Mouse (Mus musculus): ENCODE results near the gene Myo19. TPM values are rescaled to one million over a fixed set of nuclear protein-coding genes. Genes with fewer than 3 reads are reported as not detected.

Myo19 gene
- polyA plus RNA-seq, 1 experiment from 2014 or later: 5.7 TPM

DNA sequence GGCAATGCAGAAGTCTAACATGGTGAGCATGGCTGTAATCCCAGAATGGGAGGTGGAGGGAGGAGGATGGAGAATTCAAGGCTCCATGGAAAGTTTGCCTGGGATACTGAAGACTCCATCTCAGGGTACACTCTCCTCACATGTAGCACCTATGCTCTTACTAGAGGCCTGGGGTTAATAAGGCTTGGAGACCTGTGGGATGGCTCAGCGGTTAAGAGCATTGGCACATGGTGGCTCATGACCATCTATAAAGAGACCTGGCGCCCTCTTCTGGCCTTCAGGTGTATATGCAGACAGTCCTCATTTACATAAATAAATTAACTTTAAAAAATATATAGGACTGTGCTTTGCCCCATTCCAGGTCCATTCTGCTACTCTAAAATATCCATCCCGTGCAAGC lies 39.3 kb downstream of the Myo19 start:
- ATAC-seq (no peak), DNase-seq (ENCODE audit: low spot score) (peak; percentile 35)
- Histone ChIP-seq H3K4me3 (ENCODE audit: low read depth, low read length) (no peak overlapping the region), H3K9ac (ENCODE audit: low read length) (no peak overlapping the region), H3K4me2 (ENCODE audit: low read length) (no peak overlapping the region), H3K27me3 (replicated peaks; ENCODE audit: control insufficient read depth, insufficient read depth, low read length) (no peaks in the 10 kb centered on the region), H3K27ac (ENCODE audit: low read depth, low read length) (no peak overlapping the region), H3K9me3 (replicated peaks; ENCODE audit: control insufficient read depth, low read length) (no peaks in the 10 kb centered on the region), H3K36me3 (ENCODE audit: control insufficient read depth, insufficient read depth, low read length) (no peaks in the 10 kb centered on the region), H3K4me1 (ENCODE audit: control insufficient read depth, insufficient read depth, low read length) (peaks cover 5% of the 10 kb centered on the region; the same call in 1 of the 2 replicates)
- 36% methylated on average over 3 of the region's 3 CpGs for WGBS

DNA sequence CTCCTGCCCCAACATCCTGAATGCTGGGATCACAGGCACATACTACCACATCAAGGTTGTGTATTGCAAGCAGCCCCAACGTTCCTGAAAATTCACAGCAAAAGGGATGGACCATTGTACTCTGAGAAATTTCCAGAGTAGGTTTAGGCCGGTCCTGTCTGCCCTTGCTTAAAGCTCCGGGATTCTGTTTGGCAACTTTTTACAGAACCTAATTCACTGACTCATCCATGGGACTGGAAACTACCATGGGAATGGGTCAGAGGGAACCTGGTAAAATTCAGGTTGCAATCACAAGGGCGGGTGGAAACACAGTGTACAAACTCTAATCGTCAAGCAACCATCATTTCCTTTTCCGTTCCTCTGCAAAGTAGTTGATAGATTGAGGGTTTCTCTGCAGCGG lies 40.0 kb downstream of the Myo19 start:
- Histone ChIP-seq H3K27ac (ENCODE audit: low read depth, low read length) (no peak overlapping the region), H3K4me1 (ENCODE audit: control insufficient read depth, insufficient read depth, low read length) (peaks cover 4% of the 10 kb centered on the region; the same call in 1 of the 2 replicates), H3K9ac (ENCODE audit: low read length) (no peak overlapping the region), H3K9me3 (replicated peaks; ENCODE audit: control insufficient read depth, low read length) (no peaks in the 10 kb centered on the region), H3K27me3 (replicated peaks; ENCODE audit: control insufficient read depth, insufficient read depth, low read length) (no peaks in the 10 kb centered on the region), H3K4me2 (ENCODE audit: low read length) (no peak overlapping the region), H3K4me3 (ENCODE audit: low read depth, low read length) (no peak overlapping the region), H3K36me3 (ENCODE audit: control insufficient read depth, insufficient read depth, low read length) (no peaks in the 10 kb centered on the region)
- 79% methylated on average over 7 of the region's 7 CpGs for WGBS
- no peak for DNase-seq (ENCODE audit: low spot score)
- ATAC-seq: no peak

DNA sequence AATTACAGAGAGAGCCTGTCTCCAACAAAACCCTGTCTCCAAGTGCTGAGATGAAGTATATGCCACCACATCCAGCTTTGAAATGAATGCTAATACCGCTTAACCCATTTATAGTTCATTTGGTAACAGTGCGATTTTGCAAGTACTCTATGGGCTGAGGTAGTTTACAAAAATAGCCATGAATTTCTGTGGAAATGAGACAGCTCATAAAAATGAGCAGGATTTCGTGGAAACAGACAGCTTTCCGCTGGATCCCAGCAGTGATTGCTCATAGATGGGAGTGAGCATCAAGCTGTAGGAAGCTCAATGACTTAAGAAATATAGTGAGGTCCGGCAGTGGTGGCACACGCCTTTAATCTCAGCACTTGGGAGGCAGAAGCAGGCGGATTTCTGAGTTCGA lies 41.0 kb downstream of the Myo19 start:
- ATAC-seq: no peak
- Histone ChIP-seq H3K4me1 (ENCODE audit: control insufficient read depth, insufficient read depth, low read length) (no peaks in the 10 kb centered on the region), H3K27ac (ENCODE audit: low read depth, low read length) (no peak overlapping the region), H3K27me3 (replicated peaks; ENCODE audit: control insufficient read depth, insufficient read depth, low read length) (no peaks in the 10 kb centered on the region), H3K9ac (ENCODE audit: low read length) (no peak overlapping the region), H3K4me2 (ENCODE audit: low read length) (no peak overlapping the region), H3K9me3 (replicated peaks; ENCODE audit: control insufficient read depth, low read length) (no peaks in the 10 kb centered on the region), H3K4me3 (ENCODE audit: low read depth, low read length) (no peak overlapping the region), H3K36me3 (ENCODE audit: control insufficient read depth, insufficient read depth, low read length) (no peaks in the 10 kb centered on the region)
- DNase-seq (ENCODE audit: low spot score): no peak
- WGBS: 92% methylated on average over 8 of the region's 8 CpGs

DNA sequence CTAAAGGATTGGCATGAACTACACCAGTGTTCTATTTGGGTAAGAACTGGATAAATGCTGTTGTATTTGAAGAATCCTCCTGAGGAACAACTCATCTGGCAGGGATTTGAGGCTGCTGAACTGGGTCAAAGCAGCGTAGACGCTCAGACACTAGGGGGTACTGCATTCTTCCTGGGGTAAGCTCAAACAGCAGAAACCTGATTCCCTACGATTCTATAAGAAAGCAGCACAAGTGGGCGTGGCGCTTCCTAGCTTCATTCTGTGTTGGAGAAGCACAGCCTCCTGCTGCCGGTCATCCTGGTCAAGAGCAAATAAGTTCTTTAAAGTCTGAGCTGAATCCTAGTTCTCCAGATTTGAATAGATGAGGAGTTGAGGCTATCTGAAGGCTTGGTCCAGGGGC lies 52.3 kb downstream of the Myo19 start:
- Histone ChIP-seq H3K27ac (ENCODE audit: low read depth, low read length) (no peak overlapping the region), H3K36me3 (ENCODE audit: control insufficient read depth, insufficient read depth, low read length) (no peaks in the 10 kb centered on the region), H3K4me1 (ENCODE audit: control insufficient read depth, insufficient read depth, low read length) (no peaks in the 10 kb centered on the region), H3K9me3 (replicated peaks; ENCODE audit: control insufficient read depth, low read length) (no peaks in the 10 kb centered on the region), H3K4me3 (ENCODE audit: low read depth, low read length) (no peak overlapping the region), H3K27me3 (replicated peaks; ENCODE audit: control insufficient read depth, insufficient read depth, low read length) (no peaks in the 10 kb centered on the region), H3K9ac (ENCODE audit: low read length) (no peak overlapping the region), H3K4me2 (ENCODE audit: low read length) (no peak overlapping the region)
- no peak for ATAC-seq
- WGBS: 15% methylated on average over 6 of the region's 6 CpGs
- DNase-seq (ENCODE audit: low spot score): no peak

DNA sequence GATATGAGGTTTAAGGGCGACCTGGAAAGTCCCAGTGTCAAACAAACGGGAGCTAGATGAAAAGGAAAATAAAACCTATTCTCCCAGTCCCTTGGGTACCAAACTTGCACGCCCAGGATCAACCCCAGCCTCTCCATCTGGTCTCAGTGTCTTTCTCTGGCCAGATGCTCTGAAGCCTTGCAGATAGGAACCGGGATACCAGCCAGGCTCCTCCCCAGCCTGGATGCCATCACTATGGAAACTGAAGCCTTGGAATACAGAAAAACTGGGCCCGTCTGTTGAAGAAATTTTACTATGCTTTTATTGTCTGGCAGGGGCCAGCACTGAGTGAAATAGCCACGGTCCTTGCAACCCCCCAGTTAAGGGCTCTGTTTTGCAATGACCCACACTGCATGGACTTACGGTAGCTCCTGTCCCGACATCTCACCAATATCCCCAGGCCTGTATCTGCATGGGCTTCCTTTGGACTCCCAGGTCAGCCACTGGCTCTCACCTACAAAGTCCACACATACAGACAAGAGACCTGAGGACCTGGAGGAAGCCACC lies 59.6 kb downstream of the Myo19 start:
- no peak overlapping the region for H3K9ac ChIP-seq (ENCODE audit: low read length)

DNA sequence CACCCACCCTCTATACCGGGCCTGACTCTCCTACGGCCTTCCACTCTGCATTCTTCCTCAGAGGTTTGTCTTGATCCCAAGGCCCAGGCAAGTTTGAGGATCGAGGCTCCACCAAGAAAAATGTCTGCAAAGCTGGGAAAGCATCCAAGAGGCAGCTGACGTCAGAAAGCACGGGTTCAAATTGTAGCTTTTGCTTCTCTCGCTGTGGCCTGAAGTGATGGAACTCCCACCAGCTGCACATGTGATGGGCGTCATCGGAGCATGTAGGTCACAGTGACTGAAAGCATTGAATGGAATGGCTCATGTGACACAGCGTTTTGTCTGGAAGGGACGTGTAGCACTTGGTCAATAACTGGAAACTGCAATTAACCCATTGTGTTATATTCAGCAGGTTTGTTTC lies 60.2 kb downstream of the Myo19 start:
- no peak overlapping the region for H3K9ac ChIP-seq (ENCODE audit: low read length)
- no peaks in the 10 kb centered on the region for H3K27me3 ChIP-seq (replicated peaks; ENCODE audit: control insufficient read depth, insufficient read depth, low read length)
- ATAC-seq (no peak), DNase-seq (ENCODE audit: low spot score) (no peak)
- peak overlapping the region; percentile 81; the same call in 1 of the 2 replicates for H3K27ac ChIP-seq (ENCODE audit: low read depth, low read length)
- H3K4me3 ChIP-seq (ENCODE audit: low read depth, low read length): no peak overlapping the region
- H3K36me3 ChIP-seq (ENCODE audit: control insufficient read depth, insufficient read depth, low read length): no peaks in the 10 kb centered on the region
- WGBS: 67% methylated on average over 10 of the region's 10 CpGs
- H3K9me3 ChIP-seq (replicated peaks; ENCODE audit: control insufficient read depth, low read length): no peaks in the 10 kb centered on the region
- H3K4me1 ChIP-seq (ENCODE audit: control insufficient read depth, insufficient read depth, low read length): peaks cover 12% of the 10 kb centered on the region
- no peak overlapping the region for H3K4me2 ChIP-seq (ENCODE audit: low read length)

More for the DNA sequence above, 59.6 kb downstream of the Myo19 start:
- Histone ChIP-seq H3K4me2 (ENCODE audit: low read length) (no peak overlapping the region), H3K36me3 (ENCODE audit: control insufficient read depth, insufficient read depth, low read length) (no peaks in the 10 kb centered on the region), H3K27ac (ENCODE audit: low read depth, low read length) (peak overlapping the region; percentile 81), H3K4me1 (ENCODE audit: control insufficient read depth, insufficient read depth, low read length) (peaks cover 11% of the 10 kb centered on the region), H3K27me3 (replicated peaks; ENCODE audit: control insufficient read depth, insufficient read depth, low read length) (no peaks in the 10 kb centered on the region), H3K9me3 (replicated peaks; ENCODE audit: control insufficient read depth, low read length) (no peaks in the 10 kb centered on the region), H3K4me3 (ENCODE audit: low read depth, low read length) (no peak overlapping the region)
- DNase-seq (ENCODE audit: low spot score) (peak; percentile 84), ATAC-seq (peak; percentile 77)
- 52% methylated on average over 8 of the region's 8 CpGs for WGBS

DNA sequence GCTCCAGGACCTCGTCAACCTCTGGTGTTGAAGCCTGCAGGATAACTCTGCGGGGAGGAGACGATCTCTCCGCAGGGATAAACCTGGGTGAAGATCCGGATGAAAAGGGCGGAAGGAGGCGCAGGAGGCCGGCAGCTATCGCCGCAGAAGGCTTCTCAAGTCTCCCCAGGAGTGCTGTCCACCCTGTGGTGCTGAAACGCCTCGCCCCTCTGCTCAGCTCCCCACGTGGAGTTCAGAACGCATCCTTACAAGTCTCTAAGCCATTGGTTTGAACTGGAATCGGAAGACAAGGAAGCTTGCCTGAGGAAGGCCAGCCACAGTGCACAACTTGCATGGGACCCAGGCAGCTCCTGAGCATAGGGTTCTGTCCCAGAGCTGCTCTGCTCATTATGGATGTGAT lies 64.0 kb downstream of the Myo19 start:
- Histone ChIP-seq H3K27me3 (replicated peaks; ENCODE audit: control insufficient read depth, insufficient read depth, low read length) (no peaks in the 10 kb centered on the region), H3K9ac (ENCODE audit: low read length) (peak overlapping the region; percentile 10; the same call in 1 of the 2 replicates), H3K9me3 (replicated peaks; ENCODE audit: control insufficient read depth, low read length) (no peaks in the 10 kb centered on the region), H3K4me1 (ENCODE audit: control insufficient read depth, insufficient read depth, low read length) (peaks cover 12% of the 10 kb centered on the region), H3K27ac (ENCODE audit: low read depth, low read length) (no peak overlapping the region), H3K4me2 (ENCODE audit: low read length) (peak overlapping the region; percentile 35), H3K36me3 (ENCODE audit: control insufficient read depth, insufficient read depth, low read length) (no peaks in the 10 kb centered on the region), H3K4me3 (ENCODE audit: low read depth, low read length) (no peak overlapping the region; the same call in 1 of the 2 replicates)
- no peak for ATAC-seq
- DNase-seq (ENCODE audit: low spot score): peak; percentile 54
- WGBS: 1% methylated on average over 15 of the region's 15 CpGs

DNA sequence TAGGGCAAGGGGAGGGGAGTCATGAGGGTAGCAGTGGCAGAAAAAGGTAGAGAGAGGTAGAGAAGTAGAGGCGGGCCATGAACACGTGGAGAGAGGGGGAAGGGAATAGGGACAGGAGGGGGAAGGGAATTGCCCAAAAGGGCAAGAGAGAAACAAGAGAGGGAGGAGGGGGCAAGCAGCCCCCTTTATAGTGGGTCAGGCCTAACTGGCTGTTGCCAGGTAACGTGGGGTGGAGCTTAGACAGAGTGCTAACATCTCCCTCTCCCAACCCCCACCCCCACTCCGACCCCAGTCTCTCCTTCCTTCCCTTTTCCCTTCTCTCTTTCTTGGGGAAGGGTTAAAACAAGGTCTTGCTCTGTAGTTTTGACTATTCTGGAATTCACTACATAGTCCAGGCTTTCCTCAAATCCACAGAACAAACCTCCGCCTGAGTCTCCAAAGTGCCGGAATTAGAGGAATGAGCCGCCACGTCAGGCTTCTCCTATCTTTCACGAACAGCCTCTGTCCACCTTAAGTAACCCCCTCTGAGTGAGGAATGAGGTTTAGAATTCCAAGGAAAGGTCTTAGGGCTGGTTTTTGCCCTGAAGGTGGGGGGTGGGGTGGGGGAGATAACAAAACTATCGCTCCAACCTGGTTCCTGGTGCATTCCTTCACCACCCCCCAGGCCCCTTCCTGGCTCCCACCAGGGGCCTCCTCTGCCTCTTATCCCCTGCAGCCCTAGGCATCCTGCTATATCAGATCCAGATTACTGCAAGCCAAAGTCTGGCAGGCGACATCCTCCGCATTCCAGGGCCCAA lies 64.9 kb downstream of the Myo19 start:
- H3K9ac ChIP-seq (ENCODE audit: low read length): no peak overlapping the region
- H3K9me3 ChIP-seq (replicated peaks; ENCODE audit: control insufficient read depth, low read length): no peaks in the 10 kb centered on the region
- H3K27ac ChIP-seq (ENCODE audit: low read depth, low read length): no peak overlapping the region
- no peak for DNase-seq (ENCODE audit: low spot score)
- no peaks in the 10 kb centered on the region for H3K27me3 ChIP-seq (replicated peaks; ENCODE audit: control insufficient read depth, insufficient read depth, low read length)
- ATAC-seq: no peak
- no peaks in the 10 kb centered on the region for H3K36me3 ChIP-seq (ENCODE audit: control insufficient read depth, insufficient read depth, low read length)
- peak overlapping the region; percentile 12; the same call in 1 of the 2 replicates for H3K4me2 ChIP-seq (ENCODE audit: low read length)
- H3K4me1 ChIP-seq (ENCODE audit: control insufficient read depth, insufficient read depth, low read length): peaks cover 12% of the 10 kb centered on the region
- no peak overlapping the region for H3K4me3 ChIP-seq (ENCODE audit: low read depth, low read length)
- WGBS: 6% methylated on average over 12 of the region's 12 CpGs

DNA sequence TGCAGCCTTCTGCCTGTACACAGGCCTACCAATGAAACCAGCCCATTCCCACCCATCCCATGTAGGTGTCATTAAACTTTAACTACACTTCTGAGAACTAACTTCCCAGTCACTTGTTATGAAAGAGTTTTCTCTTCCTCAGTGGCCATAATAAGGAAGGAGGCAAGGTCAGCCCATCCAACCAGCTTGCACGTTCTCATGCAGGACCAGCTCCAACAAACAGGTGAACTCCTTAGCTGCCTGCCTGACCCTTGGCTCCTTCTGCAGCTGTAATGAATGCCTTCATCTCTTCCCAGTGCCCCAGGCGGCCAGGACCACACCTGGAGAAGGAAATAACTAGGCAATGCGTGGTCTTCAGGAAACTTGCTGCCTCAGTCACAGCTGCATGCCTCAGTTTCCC lies 65.9 kb downstream of the Myo19 start:
- ATAC-seq: no peak
- Histone ChIP-seq H3K36me3 (ENCODE audit: control insufficient read depth, insufficient read depth, low read length) (no peaks in the 10 kb centered on the region), H3K4me3 (ENCODE audit: low read depth, low read length) (no peak overlapping the region), H3K27ac (ENCODE audit: low read depth, low read length) (no peak overlapping the region), H3K27me3 (replicated peaks; ENCODE audit: control insufficient read depth, insufficient read depth, low read length) (no peaks in the 10 kb centered on the region), H3K9me3 (replicated peaks; ENCODE audit: control insufficient read depth, low read length) (no peaks in the 10 kb centered on the region), H3K4me2 (ENCODE audit: low read length) (no peak overlapping the region), H3K4me1 (ENCODE audit: control insufficient read depth, insufficient read depth, low read length) (peaks cover 12% of the 10 kb centered on the region), H3K9ac (ENCODE audit: low read length) (no peak overlapping the region)
- no peak for DNase-seq (ENCODE audit: low spot score)
- 69% methylated on average over 3 of the region's 3 CpGs for WGBS
